Mouse (Mus musculus): ENCODE results near the gene Foxr1. TPM values are rescaled to one million over a fixed set of nuclear protein-coding genes. Genes with fewer than 3 reads are reported as not detected.
"Not testable (repeated sequence)": the region's sequence is repeated elsewhere in the genome, so short reads cannot be mapped to it uniquely, and the experiment has no call there.

Foxr1 gene
- polyA plus RNA-seq, 1 experiment from 2014 or later = not detected

GRCm38 (mm10) chr9:44417892-44418363 lies 23.0 kb downstream of the Foxr1 start:
- peak overlapping the region; percentile 81 for H3K9ac ChIP-seq (ENCODE audit: low read depth, low read length)
- DNase-seq (ENCODE audit: low spot score) (peak; percentile 96), ATAC-seq (replicated peaks; ENCODE audit: low FRiP score, low read depth) (peak; percentile 91)
- H3K4me2 ChIP-seq (ENCODE audit: low read length) = peak overlapping the region; percentile 93
- under 1% methylated on average over 38 of the region's 38 CpGs for WGBS
- H3K4me3 ChIP-seq (replicated peaks; ENCODE audit: low read depth, low read length) = peak overlapping the region; percentile 86
- H3K36me3 ChIP-seq (ENCODE audit: insufficient read depth, low read length) = peaks cover 7% of the 10 kb centered on the region; the same call in 1 of the 2 replicates
- peak; percentile 82 for TF ChIP-seq CTCF (IDR thresholded peaks at IDR 0.05; ENCODE audit: low read depth)
- H3K27me3 ChIP-seq (ENCODE audit: insufficient read depth, low read length) = no peaks in the 10 kb centered on the region
- H3K4me1 ChIP-seq (replicated peaks; ENCODE audit: insufficient read depth, low read length) = 0 out of 2 replicates have a peak, but pooled peaks cover 3% of the 10 kb centered on the region
- no peaks in the 10 kb centered on the region for H3K9me3 ChIP-seq (replicated peaks; ENCODE audit: low read length)
- peak overlapping the region; percentile 78 for H3K27ac ChIP-seq

DNA sequence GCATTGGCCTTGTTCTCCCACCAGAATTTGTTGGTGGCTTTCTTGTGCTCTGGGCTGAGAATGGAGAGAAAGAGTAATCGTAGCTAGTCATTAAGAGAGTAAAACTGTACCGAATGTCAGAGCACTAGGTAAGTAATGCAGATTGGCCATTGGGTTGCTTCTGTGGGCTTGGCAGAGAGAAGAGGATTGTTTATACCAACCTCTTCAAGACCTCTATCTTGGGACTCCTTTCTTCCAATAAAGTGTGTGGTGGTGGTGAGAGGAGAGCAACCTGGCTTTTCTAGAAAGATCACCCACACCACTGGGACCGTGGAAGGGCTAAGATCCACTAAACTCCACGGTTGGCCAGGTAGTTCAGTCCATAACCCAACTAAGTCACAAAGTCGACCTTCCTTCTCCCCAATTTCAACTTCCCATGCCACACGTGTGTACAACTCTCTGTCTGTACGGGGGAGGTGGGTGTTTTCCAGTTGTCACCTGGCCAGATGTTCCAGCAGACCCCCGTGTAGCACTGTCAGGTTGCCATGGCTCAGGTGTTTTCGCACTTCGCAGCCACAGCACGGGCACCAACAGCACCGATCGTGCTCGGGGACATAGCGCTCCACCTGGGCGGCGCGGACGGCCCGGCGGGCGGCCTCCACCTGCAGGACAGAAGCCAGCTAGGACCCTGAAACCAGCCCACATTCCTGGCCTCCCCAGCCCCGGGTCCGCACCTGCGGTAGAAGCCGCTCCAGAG lies 23.6 kb downstream of the Foxr1 start:
- ATAC-seq (replicated peaks; ENCODE audit: low FRiP score, low read depth) (peak; percentile 69), DNase-seq (ENCODE audit: low spot score) (no peak)
- H3K9ac ChIP-seq (ENCODE audit: low read depth, low read length) = peak overlapping the region; percentile 81
- peak overlapping the region; percentile 86 for H3K4me3 ChIP-seq (replicated peaks; ENCODE audit: low read depth, low read length)
- H3K9me3 ChIP-seq (replicated peaks; ENCODE audit: low read length) = no peaks in the 10 kb centered on the region
- no peaks in the 10 kb centered on the region for H3K27me3 ChIP-seq (ENCODE audit: insufficient read depth, low read length)
- H3K4me2 ChIP-seq (ENCODE audit: low read length) = peak overlapping the region; percentile 93
- whole genome bisulfite sequencing = 5% methylated on average over 26 of the region's 26 CpGs
- 0 out of 2 replicates have a peak, but pooled peaks cover 3% of the 10 kb centered on the region for H3K4me1 ChIP-seq (replicated peaks; ENCODE audit: insufficient read depth, low read length)
- peaks cover 13% of the 10 kb centered on the region; the same call in 1 of the 2 replicates for H3K36me3 ChIP-seq (ENCODE audit: insufficient read depth, low read length)
- peak overlapping the region; percentile 78 for H3K27ac ChIP-seq
- TF ChIP-seq CTCF (IDR thresholded peaks at IDR 0.05; ENCODE audit: low read depth) = no peak

- H3K27ac ChIP-seq = no peak overlapping the region
- H3K9me3 ChIP-seq (replicated peaks; ENCODE audit: low read length) = no peaks in the 10 kb centered on the region
- ATAC-seq (replicated peaks; ENCODE audit: low FRiP score, low read depth) (no peak), DNase-seq (ENCODE audit: low spot score) (no peak)
- H3K4me1 ChIP-seq (replicated peaks; ENCODE audit: insufficient read depth, low read length) = 0 out of 2 replicates have a peak, but pooled peaks cover 3% of the 10 kb centered on the region
- no peaks in the 10 kb centered on the region for H3K27me3 ChIP-seq (ENCODE audit: insufficient read depth, low read length)
- peaks cover 45% of the 10 kb centered on the region for H3K36me3 ChIP-seq (ENCODE audit: insufficient read depth, low read length)
- 71% methylated on average over 2 of the region's 2 CpGs for WGBS
- H3K4me2 ChIP-seq (ENCODE audit: low read length) = no peak overlapping the region
- no peak overlapping the region for H3K9ac ChIP-seq (ENCODE audit: low read depth, low read length)
- no peak overlapping the region for H3K4me3 ChIP-seq (replicated peaks; ENCODE audit: low read depth, low read length)
- TF ChIP-seq CTCF (IDR thresholded peaks at IDR 0.05; ENCODE audit: low read depth) = no peak
Measured at GRCm38 (mm10) chr9:44412781-44413180, 28.2 kb downstream of the Foxr1 start.

GRCm38 (mm10) chr9:44412306-44412705 lies 28.6 kb downstream of the Foxr1 start:
- ATAC-seq (replicated peaks; ENCODE audit: low FRiP score, low read depth) (no peak), DNase-seq (ENCODE audit: low spot score) (no peak)
- Histone ChIP-seq H3K9me3 (replicated peaks; ENCODE audit: low read length) (no peaks in the 10 kb centered on the region), H3K9ac (ENCODE audit: low read depth, low read length) (no peak overlapping the region), H3K4me2 (ENCODE audit: low read length) (no peak overlapping the region), H3K27me3 (ENCODE audit: insufficient read depth, low read length) (no peaks in the 10 kb centered on the region), H3K27ac (no peak overlapping the region), H3K4me3 (replicated peaks; ENCODE audit: low read depth, low read length) (no peak overlapping the region), H3K4me1 (replicated peaks; ENCODE audit: insufficient read depth, low read length) (0 out of 2 replicates have a peak, but pooled peaks cover 3% of the 10 kb centered on the region), H3K36me3 (ENCODE audit: insufficient read depth, low read length) (peaks cover 45% of the 10 kb centered on the region)
- WGBS = 81% methylated on average over 4 of the region's 4 CpGs
- no peak for TF ChIP-seq CTCF (IDR thresholded peaks at IDR 0.05; ENCODE audit: low read depth)

- no peak for TF ChIP-seq CTCF (IDR thresholded peaks at IDR 0.05; ENCODE audit: low read depth)
- no peaks in the 10 kb centered on the region for H3K9me3 ChIP-seq (replicated peaks; ENCODE audit: low read length)
- WGBS = 85% methylated on average over 1 of the region's 1 CpGs
- no peak for ATAC-seq (replicated peaks; ENCODE audit: low FRiP score, low read depth)
- no peak for DNase-seq (ENCODE audit: low spot score)
- H3K27ac ChIP-seq = no peak overlapping the region
- no peak overlapping the region for H3K9ac ChIP-seq (ENCODE audit: low read depth, low read length)
- no peak overlapping the region for H3K4me3 ChIP-seq (replicated peaks; ENCODE audit: low read depth, low read length)
- peaks cover 45% of the 10 kb centered on the region for H3K36me3 ChIP-seq (ENCODE audit: insufficient read depth, low read length)
- no peak overlapping the region for H3K4me2 ChIP-seq (ENCODE audit: low read length)
- no peaks in the 10 kb centered on the region for H3K4me1 ChIP-seq (replicated peaks; ENCODE audit: insufficient read depth, low read length)
- H3K27me3 ChIP-seq (ENCODE audit: insufficient read depth, low read length) = no peaks in the 10 kb centered on the region
Measured at GRCm38 (mm10) chr9:44411601-44412130, 29.3 kb downstream of the Foxr1 start.

GRCm38 (mm10) chr9:44410647-44411336 lies 30.1 kb downstream of the Foxr1 start:
- 84% methylated on average over 2 of the region's 2 CpGs for WGBS
- H3K9ac ChIP-seq (ENCODE audit: low read depth, low read length) = no peak overlapping the region
- peaks cover 45% of the 10 kb centered on the region for H3K36me3 ChIP-seq (ENCODE audit: insufficient read depth, low read length)
- DNase-seq (ENCODE audit: low spot score) (no peak), ATAC-seq (replicated peaks; ENCODE audit: low FRiP score, low read depth) (no peak)
- TF ChIP-seq CTCF (IDR thresholded peaks at IDR 0.05; ENCODE audit: low read depth) = no peak
- no peak overlapping the region for H3K27ac ChIP-seq
- H3K4me1 ChIP-seq (replicated peaks; ENCODE audit: insufficient read depth, low read length) = no peaks in the 10 kb centered on the region
- no peak overlapping the region for H3K4me3 ChIP-seq (replicated peaks; ENCODE audit: low read depth, low read length)
- no peak overlapping the region for H3K4me2 ChIP-seq (ENCODE audit: low read length)
- no peaks in the 10 kb centered on the region for H3K27me3 ChIP-seq (ENCODE audit: insufficient read depth, low read length)
- H3K9me3 ChIP-seq (replicated peaks; ENCODE audit: low read length) = no peaks in the 10 kb centered on the region

DNA sequence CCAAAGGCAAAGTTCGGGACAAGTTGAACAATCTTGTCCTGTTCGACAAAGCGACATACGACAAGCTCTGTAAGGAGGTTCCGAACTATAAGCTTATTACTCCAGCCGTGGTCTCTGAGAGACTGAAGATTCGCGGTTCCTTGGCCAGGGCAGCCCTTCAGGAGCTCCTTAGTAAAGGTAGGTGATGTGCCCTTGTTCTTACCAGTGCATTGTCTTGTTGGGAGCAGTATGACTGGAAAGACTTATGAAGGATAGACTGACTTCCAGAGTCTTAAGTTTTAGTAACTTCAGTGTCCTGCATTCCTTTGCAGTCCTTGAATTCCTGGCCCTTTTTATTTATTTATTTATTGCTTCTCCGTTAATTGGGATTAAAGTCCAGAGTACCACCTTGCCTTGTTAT lies 32.2 kb downstream of the Foxr1 start:
- Histone ChIP-seq H3K4me2 (ENCODE audit: low read length) (peak overlapping the region; percentile 71), H3K9ac (ENCODE audit: low read depth, low read length) (peak overlapping the region; percentile 82; the same call in 1 of the 2 replicates), H3K4me3 (replicated peaks; ENCODE audit: low read depth, low read length) (peak overlapping the region; percentile 76; the same call in 1 of the 2 replicates), H3K36me3 (ENCODE audit: insufficient read depth, low read length) (peaks cover 51% of the 10 kb centered on the region)
- H3K27ac ChIP-seq; DNase-seq (ENCODE audit: low spot score); H3K27me3 ChIP-seq (ENCODE audit: insufficient read depth, low read length); ATAC-seq (replicated peaks; ENCODE audit: low FRiP score, low read depth); H3K9me3 ChIP-seq (replicated peaks; ENCODE audit: low read length); H3K4me1 ChIP-seq (replicated peaks; ENCODE audit: insufficient read depth, low read length): not testable (repeated sequence)
- WGBS = 76% methylated on average over 9 of the region's 9 CpGs

Measured in kidney, postnatal 0 days (tissue).